8 mouse cellular contexts compared by ENCODE assay signal in the genomic region with DNA sequence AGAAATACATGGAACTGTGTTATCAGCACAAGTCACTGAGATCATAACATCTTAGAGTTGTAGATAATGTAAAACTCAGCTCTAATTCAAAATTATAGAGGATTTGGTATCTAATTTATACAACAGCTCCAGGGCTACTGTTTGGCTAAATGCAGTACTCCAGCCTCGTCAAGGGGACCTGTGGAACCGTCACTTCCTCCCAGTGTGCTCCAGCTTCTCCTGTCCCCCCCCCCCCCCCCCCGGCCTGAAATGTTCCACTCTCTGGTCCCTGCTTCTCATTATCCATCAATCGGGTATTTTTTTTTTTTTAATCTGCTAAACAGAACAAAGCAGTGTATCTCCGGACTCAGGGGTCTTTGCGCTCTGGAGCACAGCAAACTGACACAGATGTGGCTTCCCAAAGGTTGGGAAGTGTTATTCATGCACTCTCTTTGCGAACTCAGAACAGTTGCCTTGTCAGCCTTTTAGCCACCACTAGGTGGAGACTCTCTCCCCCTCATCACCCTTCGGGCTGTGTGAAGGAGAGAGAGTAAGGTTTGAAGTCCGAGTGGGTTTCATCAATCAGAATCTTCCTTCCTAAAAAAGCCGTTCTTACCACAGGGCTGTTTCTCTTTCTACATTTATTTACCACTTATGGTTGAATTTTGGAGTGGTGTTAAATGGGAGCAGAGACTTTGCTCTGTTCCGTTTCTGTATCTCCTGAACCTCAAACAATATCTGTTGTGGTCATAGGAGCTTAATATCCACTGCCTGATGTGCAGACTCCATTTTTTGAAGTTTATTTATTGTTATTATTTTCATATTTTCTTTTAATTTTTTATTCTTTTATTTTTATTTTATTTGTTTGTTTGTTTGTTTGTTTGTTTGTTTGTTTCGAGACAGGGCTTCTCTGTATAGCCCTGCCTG. TPM values are rescaled to one million over a fixed set of nuclear protein-coding genes. Genes with fewer than 3 reads are reported as not detected.
A peak's percentile ranks its signal among the peaks of the same experiment; 100 is the strongest.
DNase-seq lines count a peak whose midpoint lies in the region; ATAC-seq lines count a peak whose summit lies in the region.

No protein-coding gene starts in this region.

- no peak overlapping the region for H3K9ac ChIP-seq in hindbrain, embryonic 14.5 days

- H3K4me3 ChIP-seq in hindbrain, embryonic 14.5 days (replicated peaks; ENCODE audit: low read length) = no peak overlapping the region

- ATAC-seq in frontal cortex, adult (ENCODE audit: low TSS enrichment) = peak; percentile 96
- ATAC-seq in hindbrain, embryonic 14.5 days (ENCODE audit: low FRiP score) = peak; percentile 90

- H3K27ac ChIP-seq in hindbrain, embryonic 14.5 days = no peak overlapping the region

- DNase-seq in NIH3T3 (ENCODE audit: low read depth) = peak; percentile 85
- DNase-seq in cerebellum, adult 8-10 months = peak; percentile 41
- peak; percentile 72 for DNase-seq in hindbrain, embryonic 14.5 days (ENCODE audit: low spot score)
- peak; percentile 27 to 51 for DNase-seq in layer of hippocampus, postnatal 25 days (ENCODE audit: extremely low spot score in 1 of 2, low spot score in 1 of 2)
- DNase-seq in lung, postnatal 14 days = peak; percentile 71
- peak; percentile 32 for DNase-seq in ovary, postnatal 36 days (ENCODE audit: low spot score)
- peak; percentile 78 for DNase-seq in thymus, postnatal 25 days

- peaks cover 6% of the 10 kb centered on the region; the same call in 1 of the 2 replicates for H3K4me1 ChIP-seq in hindbrain, embryonic 14.5 days (replicated peaks; ENCODE audit: control insufficient read depth, insufficient read depth, low read length)

- H3K36me3 ChIP-seq in hindbrain, embryonic 14.5 days (replicated peaks; ENCODE audit: control insufficient read depth, insufficient read depth) = no peaks in the 10 kb centered on the region

- WGBS in hindbrain, embryonic 14.5 days = 24% methylated on average over 11 of the region's 12 CpGs

- no peak overlapping the region; the same call in 1 of the 2 replicates for H3K4me2 ChIP-seq in hindbrain, embryonic 14.5 days (replicated peaks)

- no peaks in the 10 kb centered on the region for H3K27me3 ChIP-seq in hindbrain, embryonic 14.5 days (ENCODE audit: control insufficient read depth, insufficient read depth, low read length)

- H3K9me3 ChIP-seq in hindbrain, embryonic 14.5 days (ENCODE audit: control insufficient read depth, low read length) = no peaks in the 10 kb centered on the region

RNA-seq across cellular contexts. Expression of a gene that starts 22.0 kb away (rescaled TPM):
- polyA plus RNA-seq in hindbrain, embryonic 14.5 days (2014; fragmentation: Nextera tagmentation; extraction: Ambion mirVana) = 97.9 and 109 TPM in 2 replicates
- 10 to 100 TPM; 78.3 to 97.3 TPM for total RNA-seq in layer of hippocampus, postnatal 25 days (2021)

Comparison
In these comparisons a context has a peak if more than half of its experiments do, and no peak if none do; other contexts are left out.
1. DNase-seq: peak in every context shown above with its lines; median percentile 85 in NIH3T3; 78 in thymus, postnatal 25 days; 72 in hindbrain, embryonic 14.5 days; 71 in lung, postnatal 14 days; 41 in cerebellum, adult 8-10 months; 39 in layer of hippocampus, postnatal 25 days; 32 in ovary, postnatal 36 days.